Mouse (Mus musculus) retina, postnatal 7 days (tissue): ENCODE measurements around the gene Fgfr2.

Experiments used
- DNase-seq: peaks from one replicate; pipeline ENCODE4 v3.0.0-alpha.2; 2012; ENCODE audit warnings: low read depth, low spot score

The Fgfr2 gene

DNA sequence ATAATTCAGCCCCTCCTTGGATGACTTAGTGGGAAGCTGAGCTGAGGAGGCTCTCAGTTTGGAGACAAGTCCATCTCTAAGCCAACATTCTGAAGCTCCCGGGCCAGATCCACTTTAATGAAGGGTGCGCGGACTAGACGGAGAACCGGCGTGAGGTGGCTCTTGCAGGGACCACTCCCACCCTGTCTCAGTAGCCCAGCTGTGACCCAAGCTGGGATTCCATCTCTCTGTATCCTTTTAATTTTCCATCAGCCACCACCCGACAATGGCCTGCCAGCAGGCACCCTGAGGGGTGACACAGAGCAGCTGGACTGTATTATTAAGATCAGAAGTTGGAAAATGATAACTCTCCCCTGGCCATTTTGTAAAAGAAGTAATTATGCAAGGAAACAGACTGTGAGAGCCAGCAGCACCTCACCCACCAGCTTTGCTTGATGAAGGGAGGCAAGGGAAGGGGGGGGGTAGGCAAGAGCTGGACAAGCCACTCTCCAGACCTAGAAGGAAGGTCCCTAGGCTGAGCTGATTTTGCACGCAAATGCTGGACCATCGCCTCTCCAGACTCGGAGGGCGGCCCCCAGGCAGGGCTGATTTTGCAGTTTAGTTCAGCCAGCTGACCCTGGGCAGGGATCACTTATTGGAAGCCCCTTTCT is 785.8 kb downstream of the Fgfr2 start:
- no peak for DNase-seq

DNA sequence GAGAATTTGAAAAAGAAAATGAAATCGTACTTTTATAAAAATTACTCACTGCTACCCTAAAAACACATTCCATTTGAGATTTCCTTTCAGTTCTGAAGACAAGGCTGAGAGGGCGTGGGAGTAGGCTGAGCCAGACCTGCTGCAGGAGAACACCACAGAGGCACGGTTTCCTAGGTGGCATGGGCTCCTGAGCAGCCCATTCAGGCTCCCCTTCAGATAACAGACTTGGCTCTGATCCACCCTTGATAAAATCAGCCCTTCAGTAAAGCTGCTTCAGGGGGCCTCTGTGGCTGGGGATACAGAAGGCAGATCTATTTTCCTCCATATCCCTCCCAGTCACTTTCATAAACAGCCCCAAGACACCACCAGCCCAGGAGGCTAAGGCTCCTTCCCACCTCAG is 786.4 kb downstream of the Fgfr2 start:
- DNase-seq, result no peak

DNA sequence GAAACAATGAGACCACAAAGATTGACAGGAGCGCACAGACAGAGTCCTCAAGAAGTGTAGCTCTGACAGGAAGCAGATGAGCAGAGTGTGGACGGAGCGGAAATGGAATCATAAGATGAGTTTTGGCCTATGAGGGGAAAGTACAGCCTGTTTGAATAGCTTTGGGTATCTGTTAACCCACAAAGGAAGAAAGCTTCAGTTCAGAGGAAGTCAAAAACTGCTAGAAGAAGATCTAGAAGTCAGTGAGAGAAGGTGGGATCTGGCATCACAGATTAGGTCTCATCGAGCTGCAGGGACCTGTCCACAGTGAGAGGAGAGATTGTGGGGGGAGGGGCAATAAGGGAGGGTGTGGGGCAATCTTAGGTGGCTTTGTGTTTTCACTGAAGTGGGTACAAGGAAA is 787.8 kb downstream of the Fgfr2 start:
- DNase-seq, result no peak

DNA sequence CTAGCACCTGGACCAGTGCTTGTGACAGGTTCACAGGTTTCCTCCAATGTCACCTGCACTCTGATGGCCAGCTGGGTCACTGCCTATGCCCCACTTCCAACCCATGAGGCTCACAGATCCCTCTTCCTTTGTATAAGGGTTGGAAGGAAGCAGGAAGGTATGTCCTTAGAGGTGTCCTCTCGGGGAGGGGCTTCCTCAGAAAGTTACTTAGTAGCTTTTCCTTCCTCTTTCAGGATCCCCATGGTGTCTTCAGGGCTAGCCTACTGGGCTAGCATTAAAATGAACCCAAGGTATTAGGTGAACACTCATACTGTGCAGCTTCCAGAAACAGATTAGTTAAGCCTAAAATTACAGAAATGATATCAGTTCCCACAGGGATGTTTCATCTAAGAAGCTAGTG is 790.1 kb downstream of the Fgfr2 start:
- no peak for DNase-seq

DNA sequence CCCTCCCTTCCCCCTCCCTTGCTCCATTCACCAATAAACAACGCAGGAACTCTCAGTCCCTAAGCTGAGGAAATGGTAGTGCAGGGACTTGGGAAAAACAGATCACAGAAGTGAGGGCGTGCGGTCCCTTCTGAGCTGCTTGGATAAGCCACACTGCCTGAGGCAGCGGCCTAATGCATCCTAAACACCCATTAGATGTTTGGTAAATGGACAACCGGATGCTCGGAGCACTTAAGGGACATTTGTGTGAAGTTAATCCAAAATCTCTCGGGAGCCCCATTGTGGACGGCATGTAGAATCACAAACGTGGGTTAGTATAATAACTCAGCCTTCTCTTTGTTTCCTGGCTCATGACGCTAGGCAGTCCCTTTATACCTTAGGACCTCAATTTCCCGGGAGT is 791.0 kb downstream of the Fgfr2 start:
- no peak for DNase-seq

DNA sequence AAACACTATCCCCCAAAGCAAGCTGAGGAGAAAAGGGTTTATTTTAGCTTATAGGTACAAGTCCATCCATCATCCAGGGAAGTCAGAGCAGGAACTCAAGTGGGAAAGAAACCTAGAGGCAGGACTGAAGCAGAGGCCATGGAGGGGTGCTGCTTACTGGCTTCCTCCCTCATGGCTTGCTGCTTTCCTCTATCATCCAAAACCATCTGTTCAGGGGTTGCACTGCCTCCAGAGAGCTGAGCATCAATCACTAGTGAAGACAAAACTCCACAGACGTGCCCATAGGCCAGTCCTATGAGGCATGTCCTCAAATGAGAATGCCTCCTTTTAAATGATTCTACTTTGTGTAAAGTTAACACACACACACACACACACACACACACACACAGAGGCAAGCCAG is 793.0 kb downstream of the Fgfr2 start:
- DNase-seq, result no peak

DNA sequence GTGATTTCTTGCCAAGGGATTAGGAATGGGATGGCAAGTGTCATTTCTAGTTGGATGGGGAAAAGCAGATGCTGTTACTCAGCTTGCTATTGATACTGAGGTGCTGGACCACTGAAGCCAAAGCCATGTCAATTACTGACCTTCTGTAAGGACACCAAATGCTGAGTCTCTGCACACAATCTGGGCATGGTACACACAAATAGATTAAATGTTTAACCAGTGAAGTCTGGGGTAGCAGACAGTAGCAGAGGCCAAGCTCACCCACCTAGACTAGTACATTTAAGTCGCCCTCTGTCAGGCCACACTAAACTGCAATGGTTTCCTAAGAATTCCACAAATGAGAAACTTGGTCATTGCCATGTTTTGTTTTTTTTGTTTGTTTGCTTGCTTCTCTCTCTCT is 794.5 kb downstream of the Fgfr2 start:
- DNase-seq, result no peak

DNA sequence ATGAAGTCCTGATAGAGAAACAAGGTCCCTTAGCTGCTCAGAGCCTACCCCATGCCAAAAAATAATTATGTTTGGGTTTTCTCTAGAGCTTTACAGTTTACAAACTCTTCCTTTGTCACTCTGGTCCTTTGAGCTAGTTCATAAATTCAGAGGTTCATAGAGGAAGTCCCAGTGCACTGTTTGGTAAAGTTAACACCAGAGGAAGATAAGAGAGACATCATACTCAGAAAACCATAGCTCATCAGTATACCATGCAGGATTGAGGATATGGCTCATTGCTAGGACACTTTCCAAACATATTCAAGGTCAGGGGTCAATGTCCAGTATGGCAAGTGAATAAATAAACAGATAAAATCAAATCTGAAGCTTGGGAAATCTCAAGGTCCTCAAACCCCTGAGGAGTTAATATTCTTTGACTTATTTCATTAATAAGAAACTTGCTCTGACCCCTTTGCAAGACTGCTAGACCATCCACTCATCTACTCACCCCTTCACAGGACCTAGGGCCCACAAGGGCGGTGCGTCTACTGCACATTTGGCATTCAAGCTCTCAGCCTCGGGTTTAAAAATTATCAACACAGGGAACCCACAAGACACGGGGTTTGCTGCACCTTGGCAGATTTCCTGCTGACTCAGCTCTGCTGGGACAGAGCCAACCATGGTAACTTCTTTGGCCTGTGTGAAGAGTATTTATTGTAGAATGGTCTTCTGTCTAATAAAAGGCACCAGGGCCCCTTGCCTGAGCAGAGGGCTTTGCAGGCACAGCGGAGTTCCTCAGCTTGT is 797.4 kb downstream of the Fgfr2 start:
- DNase-seq, result no peak

DNA sequence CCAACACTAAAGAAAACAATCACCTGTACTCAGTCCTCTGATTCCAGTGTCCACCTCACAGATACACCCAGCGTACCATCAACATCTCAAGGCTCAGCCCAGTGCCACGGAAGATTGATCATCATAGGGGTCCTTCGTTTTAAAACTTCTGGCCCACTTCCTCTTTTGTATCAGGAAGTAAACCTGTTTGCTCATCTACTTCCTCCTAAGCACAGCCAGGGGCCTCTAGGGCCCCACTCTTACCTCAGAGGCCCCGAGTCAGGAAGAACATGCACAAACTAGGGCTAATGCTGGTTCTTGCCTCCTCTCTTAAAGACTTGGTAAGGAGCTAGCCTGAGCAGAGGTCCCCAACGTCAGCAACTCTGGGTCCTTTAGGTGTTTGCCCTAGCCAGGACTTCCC is 799.7 kb downstream of the Fgfr2 start:
- DNase-seq, result no peak

DNA sequence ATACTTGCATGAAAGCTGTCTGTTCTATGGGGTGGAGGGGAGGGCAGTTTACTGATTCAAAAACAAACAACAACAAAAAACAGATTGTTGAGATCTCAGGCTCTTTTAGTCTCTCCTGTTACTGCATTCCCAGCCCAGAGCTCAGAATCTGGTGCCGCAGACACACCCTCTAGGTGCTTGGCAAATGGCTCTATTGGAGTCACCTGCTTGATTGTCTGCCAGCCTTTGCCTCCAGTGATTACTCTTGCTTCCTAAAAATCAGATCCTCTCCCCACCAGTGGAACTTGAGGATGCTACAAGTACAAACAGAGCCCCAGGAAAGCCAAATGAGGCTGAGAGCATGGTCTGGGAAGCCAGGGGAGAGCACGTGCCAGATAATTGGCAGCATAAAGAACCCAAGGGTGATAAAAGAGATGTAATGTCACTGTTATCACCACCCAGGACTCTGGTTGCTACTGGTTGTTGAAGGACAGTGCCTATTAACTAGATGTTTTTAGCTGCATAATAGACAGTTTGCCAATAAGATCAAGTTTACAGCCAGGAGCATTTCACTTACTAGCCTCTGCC is 801.7 kb downstream of the Fgfr2 start:
- no peak for DNase-seq

DNA sequence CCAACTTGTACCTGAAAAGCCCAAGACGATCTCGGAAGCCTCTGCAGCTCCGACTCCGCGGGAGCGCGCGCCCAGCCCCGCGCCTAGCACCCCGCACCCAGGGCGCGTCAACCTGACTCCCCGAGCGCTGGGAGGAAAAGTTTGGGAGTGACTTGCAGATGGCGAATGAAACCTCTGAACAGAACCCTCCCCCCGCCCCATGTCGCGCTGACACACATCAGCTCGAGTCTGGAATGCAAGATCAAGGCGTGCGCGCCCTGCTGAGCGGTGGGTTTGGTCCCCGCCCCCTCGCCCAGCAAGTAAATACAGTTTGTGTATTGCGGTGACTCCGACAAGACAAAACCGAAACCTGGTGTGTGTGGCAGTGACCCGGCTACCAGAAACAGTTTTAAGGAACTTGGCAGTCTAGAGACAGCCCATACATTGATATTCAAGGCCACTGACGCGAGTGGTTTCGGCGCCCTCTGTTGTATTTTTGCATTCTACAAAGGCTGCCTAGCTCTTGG is 806.1 kb downstream of the Fgfr2 start, which contains the start of gene Chst15:
Chst15 (minus strand) TSS at position 193 of the 506 bp plus-strand sequence.
- no peak for DNase-seq

DNA sequence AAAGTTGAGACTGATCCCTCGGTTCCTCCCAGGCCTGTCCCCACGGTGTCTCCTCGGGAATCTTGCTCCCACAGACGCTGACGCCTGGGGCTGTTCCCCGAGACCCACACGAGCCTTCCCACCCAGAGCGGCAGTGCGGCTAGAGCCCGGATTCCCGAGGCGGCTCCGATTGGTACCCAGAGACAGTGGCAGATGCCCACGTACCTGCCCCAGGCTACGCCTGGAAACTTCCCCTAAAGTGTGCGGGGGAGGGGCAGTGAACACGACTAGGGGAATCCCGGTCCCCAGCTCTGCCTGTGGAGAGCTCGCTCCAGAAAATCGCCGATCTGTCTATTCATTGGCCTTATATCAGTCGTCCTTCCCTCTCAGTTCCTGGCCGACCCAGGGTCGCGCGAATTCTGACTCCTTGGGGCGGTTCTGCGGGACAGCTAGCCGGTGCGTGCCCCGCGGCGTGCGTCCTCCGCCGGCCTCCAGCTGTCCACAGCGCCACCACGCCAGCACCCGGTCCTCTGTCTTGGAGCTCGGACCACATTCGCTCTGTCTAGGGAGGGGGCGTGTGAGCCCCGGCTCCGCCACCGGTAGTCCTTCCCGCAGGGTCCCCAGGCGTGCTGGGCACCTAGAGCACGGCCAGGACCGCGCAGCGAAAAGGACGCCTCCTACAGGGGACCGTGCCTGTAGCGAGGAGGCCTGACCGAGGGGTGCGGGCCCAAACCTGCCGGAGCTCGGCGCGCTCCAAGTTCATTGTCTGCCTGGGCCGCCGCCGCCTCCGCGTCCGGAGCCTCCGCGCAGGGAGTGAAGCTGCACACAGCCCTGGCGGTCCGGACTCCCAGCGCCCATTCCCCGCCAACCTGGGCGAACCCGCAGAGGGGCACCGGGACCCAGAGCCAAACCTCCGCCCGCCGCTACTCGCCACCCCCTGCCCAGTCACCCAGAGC is 806.8 kb downstream of the Fgfr2 start:
- DNase-seq, result no peak

DNA sequence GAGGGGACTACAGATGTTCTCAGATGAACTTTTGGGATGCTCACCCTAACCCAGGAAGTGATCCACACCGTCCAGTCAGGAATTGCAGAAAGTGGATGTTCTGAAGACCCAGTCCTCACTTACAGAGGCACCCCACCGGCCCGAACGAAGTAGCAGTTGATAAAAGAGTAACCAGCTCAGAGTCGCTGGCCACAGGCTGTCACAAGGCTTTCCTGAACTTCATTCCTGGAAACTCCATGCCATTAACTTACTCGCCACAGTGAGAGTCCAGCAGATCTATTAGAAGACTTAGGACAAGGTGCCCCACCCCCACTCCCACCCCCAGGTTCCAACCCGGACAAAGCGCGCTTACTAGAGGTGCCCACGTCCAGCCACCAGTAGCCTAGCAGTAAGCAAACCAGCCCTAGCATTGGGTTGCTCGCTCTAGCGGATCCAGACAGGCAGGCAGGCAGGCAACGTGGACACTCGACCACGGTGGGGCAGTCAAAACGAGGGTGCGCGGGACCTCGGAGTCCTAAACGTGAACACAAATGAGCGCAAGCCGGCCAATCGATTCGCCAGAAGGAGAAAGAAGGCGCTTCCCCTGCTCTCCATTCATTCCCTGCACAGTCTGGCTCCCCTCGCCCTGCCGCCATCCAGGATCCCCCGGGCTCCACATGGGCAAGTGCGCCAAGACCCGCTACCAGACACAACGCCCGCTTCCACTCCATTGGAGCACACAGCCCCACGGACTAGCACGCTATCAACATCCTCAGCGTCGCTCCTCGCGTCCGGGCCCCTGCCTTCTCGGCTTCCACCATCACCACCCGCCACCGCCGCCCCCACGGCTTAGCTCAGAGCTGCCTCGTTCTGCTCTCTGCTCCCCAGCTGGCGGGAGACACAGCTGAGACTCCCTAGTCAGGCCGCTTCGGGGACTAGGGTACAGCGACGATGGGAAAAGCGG is 807.7 kb downstream of the Fgfr2 start:
- peak; percentile 47 for DNase-seq

DNA sequence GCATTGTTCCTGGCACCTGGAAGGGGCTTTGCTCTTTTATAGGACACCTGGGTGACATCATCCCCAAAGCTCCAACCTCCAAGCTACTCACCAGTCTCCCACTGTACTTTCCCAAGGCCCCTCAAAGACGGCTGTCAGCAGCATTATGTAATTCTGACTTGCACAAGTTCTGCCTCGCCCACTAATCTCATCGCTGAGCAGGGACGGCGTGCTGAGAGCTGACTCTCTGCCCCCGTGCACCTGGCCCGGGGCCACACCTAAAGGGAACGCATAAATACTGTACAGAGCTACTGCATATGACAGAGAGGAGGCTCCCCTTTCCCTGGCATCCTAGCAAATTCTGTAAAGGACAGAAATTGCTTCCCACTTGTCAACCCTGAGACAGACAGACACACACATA is 810.8 kb downstream of the Fgfr2 start:
- DNase-seq, result no peak

DNA sequence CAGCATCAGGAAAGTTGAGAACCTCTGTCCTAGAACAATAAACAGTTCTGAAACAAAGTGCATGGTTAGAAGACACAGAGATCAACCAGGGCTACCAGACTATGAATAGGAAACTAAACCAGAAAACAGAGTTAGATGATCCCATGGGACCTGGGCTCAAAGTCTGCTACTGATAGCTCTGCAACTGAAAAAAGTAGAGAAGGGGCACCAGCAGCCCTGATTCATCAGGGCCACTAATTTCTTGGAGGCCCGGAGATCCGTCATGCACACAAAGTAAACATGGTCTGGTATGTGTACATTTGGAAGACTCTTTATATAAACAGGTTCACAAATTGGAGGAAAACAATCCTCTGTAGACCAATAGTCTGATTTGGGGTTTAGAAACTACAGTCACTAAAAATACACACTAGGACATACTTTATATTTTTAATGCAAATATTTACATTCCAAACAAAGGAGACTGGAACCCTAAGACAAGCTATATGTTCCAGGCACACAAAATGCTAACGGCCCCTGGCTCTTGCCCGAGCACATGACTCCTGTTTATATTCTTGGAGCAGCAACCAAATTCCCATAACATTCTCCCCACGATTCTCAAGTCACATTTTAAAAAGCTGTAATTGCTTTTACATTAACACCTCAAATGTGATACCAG is 814.5 kb downstream of the Fgfr2 start:
- DNase-seq, result no peak

DNA sequence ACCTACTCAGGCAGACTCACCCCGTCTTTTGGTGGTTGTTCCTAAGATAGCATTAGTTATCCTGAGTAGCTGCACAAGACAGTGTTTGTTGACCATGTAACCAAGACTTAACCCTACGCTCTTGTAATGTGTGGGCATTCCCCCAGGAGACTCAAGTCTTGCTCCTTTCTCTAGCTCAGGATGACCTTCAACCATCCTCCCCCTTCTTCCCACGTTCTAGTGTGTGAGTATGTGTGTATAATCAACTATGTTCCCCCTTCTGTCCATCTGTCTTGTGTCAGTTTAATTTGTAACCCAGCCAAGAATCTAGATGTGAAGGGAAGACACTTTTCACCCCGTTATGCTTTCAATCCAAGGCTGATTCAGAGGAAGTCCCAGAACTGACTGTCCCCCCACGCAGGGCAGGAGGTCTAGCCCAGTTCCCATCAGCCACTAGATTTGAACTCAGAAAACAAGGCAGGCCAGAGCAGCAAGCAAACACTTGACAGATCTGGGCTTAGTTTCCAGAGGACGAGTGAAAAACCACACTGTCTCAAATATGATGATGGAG is 815.4 kb downstream of the Fgfr2 start:
- DNase-seq, result no peak

DNA sequence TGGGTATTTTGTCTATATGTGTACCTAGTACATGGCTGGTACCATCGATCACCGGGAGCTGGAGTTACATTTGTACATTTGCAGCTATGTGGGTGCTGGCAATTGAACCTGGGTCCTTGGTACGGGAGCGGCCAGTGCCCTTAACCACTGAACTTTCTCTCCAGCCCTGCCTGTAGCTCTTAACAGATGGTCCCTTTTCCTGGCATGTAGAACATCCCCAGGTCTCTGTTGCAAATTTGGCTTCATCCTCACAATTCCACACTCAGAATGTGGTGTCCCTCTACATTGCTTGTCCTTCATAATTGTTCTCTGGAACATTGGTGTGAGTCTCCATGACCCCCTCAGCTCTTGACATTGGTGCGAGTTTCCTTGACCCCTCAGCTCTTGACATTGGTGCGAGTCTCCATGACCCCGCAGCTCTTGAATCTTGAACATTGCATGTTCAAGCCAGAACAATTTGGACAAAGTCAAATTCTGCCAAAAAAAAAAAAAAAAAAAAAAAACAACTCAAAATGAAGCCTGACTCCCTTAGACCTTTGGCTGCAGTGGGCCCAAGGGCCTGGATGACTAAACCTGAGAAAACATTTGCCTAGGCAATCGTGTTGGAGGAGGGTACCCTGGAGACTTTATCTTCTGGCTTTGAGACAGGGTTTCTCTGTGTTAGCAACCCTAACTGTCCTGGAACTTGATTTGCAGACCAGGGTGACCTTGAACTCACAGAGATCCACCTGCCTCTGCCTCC is 816.3 kb downstream of the Fgfr2 start:
- DNase-seq, result no peak

DNA sequence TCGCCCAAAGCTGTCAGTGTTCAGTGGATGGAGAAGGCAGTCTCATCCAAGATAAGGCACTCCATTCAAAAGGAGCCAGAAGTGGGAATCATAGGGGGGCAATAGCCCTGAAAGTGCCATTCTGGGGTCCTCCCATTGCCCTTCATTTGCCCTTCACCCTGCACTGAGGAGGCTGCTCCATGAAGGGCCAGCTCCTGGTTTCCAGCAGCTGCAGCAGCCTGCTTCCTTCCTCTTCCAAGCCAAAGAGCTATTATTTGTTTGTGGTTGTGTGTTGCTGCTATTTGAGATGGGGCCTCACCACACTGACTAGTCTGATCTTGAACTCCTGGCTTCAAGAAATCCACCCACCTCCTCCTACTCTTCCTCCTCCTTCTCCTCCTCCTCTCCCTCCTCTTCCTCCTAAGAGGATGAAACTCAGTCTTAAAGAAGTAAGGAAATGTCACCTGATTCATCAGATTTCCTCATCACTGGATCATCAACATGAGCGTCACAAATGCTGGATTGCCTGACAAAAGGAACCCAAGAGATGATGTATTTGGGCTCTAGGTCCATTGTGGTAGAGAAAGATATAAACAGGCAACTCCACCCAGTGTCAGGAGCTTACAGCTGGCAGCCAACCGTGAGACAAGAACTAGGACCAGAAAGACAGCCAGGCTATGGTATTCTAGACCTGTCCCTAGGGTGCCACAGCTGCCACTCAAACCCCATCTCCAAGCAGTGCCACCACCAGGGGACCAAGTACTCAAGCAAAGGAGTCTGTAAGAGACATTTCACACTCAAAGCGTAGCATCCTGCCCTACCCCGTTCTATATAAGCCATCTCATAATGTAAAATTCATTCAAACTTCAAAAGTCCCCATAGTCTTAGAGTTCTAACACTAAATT is 817.4 kb downstream of the Fgfr2 start:
- DNase-seq, result no peak
